ENCODE assay signal across 19 mouse cellular contexts in the genomic region with DNA sequence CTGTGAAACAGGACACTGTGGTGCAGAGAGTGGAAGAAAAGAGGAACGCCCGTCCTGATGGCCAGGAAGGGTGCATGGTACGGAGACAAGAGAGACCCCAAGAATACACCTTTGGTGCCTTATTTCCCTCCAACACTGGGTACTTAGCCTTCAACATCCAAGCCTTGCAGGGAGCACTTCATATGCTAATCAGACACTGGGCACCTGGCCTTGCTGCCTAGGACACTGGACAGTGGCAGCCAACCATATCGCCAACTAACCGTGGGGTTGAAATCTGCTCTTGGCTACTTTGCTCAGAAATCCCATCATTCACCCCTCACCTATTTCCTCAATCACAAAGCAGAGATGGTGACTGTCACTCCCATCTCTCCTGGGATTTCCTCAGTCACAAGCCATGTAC. TPM values are rescaled to one million over a fixed set of nuclear protein-coding genes. Genes with fewer than 3 reads are reported as not detected.
"Had no signal": no experiment of that assay in that cellular context is flagged by ENCODE, and none has a peak within 500 bp of the region (broad histone marks: within the 10 kb centered on the region; RNA-seq: fewer than 3 reads in every experiment).

No protein-coding gene starts in this region.

- ATAC-seq: liver, postnatal 0 days; lung, postnatal 0 days had no signal

- DNase-seq: liver, postnatal 0 days; lung, adult 2 months; lung, postnatal 14 days; lung, postnatal 36 days; right cerebral cortex, postnatal 14 days; thymus, adult 2 months; thymus, postnatal 25 days; thymus, postnatal 4 days had no signal

- H3K27ac ChIP-seq: lung, embryonic 15.5 days; macrophage; midbrain, embryonic 12.5 days; midbrain, embryonic 15.5 days; neural tube, embryonic 12.5 days; stomach, embryonic 15.5 days; stomach, postnatal 0 days had no signal

- H3K4me3 ChIP-seq: lung, embryonic 15.5 days; megakaryocyte, embryonic 14.5 days; midbrain, embryonic 12.5 days; midbrain, embryonic 15.5 days; neural tube, embryonic 12.5 days; stomach, embryonic 15.5 days had no signal

RNA-seq across cellular contexts. Expression of a gene that starts 10.1 kb away (rescaled TPM):
- total RNA-seq: monocyte, adult 5-6 weeks; neutrophil, adult 5-6 weeks had no signal
